Mouse (Mus musculus): ENCODE measurements around the gene Mybbp1a. TPM values are rescaled to one million over a fixed set of nuclear protein-coding genes. Genes with fewer than 3 reads are reported as not detected.
"Not testable (repeated sequence)": the region's sequence is repeated elsewhere in the genome, so short reads cannot be mapped to it uniquely, and the experiment has no call there.

Gene Mybbp1a
- polyA plus RNA-seq, 1 experiment: 71.3 TPM

GRCm38 (mm10) chr11:72423686-72424085 lies 17.5 kb upstream of the Mybbp1a start:
- TF ChIP-seq GATA1 (IDR thresholded peaks at IDR 0.05; ENCODE audit: borderline replicate concordance, low read length): no peak
- TF ChIP-seq FLI1 (IDR thresholded peaks at IDR 0.05; ENCODE audit: low read length): no peak
- H3K9me3 ChIP-seq: peaks cover 9% of the 10 kb centered on the region
- H3K4me3 ChIP-seq (replicated peaks): no peak overlapping the region
- peaks cover 19% of the 10 kb centered on the region for H3K27me3 ChIP-seq (replicated peaks)
- H3K36me3 ChIP-seq (replicated peaks; ENCODE audit: low read length): no peaks in the 10 kb centered on the region
- H3K4me1 ChIP-seq: peaks cover 12% of the 10 kb centered on the region

GRCm38 (mm10) chr11:72425201-72425600 lies 16.0 kb upstream of the Mybbp1a start:
- no peak for TF ChIP-seq GATA1 (IDR thresholded peaks at IDR 0.05; ENCODE audit: borderline replicate concordance, low read length)
- Histone ChIP-seq H3K36me3 (replicated peaks; ENCODE audit: low read length) (no peaks in the 10 kb centered on the region), H3K4me1 (peaks cover 19% of the 10 kb centered on the region), H3K4me3 (replicated peaks) (no peak overlapping the region), H3K27me3 (replicated peaks) (peaks cover 13% of the 10 kb centered on the region), H3K9me3 (peaks cover 9% of the 10 kb centered on the region)

GRCm38 (mm10) chr11:72426884-72427283 lies 14.3 kb upstream of the Mybbp1a start:
- Histone ChIP-seq H3K9me3 (peaks cover 9% of the 10 kb centered on the region), H3K27me3 (replicated peaks) (peaks cover 14% of the 10 kb centered on the region), H3K4me3 (replicated peaks) (no peak overlapping the region), H3K4me1 (peaks cover 15% of the 10 kb centered on the region), H3K36me3 (replicated peaks; ENCODE audit: low read length) (no peaks in the 10 kb centered on the region)
- no peak for TF ChIP-seq GATA1 (IDR thresholded peaks at IDR 0.05; ENCODE audit: borderline replicate concordance, low read length)

- H3K4me1 ChIP-seq: peaks cover 15% of the 10 kb centered on the region
- H3K4me3 ChIP-seq (replicated peaks): peak overlapping the region; percentile 80
- no peaks in the 10 kb centered on the region for H3K36me3 ChIP-seq (replicated peaks; ENCODE audit: low read length)
- H3K9me3 ChIP-seq: peaks cover 9% of the 10 kb centered on the region
- H3K27me3 ChIP-seq (replicated peaks): peaks cover 13% of the 10 kb centered on the region
- no peak for TF ChIP-seq FLI1 (IDR thresholded peaks at IDR 0.05; ENCODE audit: low read length)
- TF ChIP-seq GATA1 (IDR thresholded peaks at IDR 0.05; ENCODE audit: borderline replicate concordance, low read length): no peak
These were observed 12.5 kb upstream of the Mybbp1a start for GRCm38 (mm10) chr11:72428694-72429093.

GRCm38 (mm10) chr11:72429288-72429690 lies 11.9 kb upstream of the Mybbp1a start:
- no peak for TF ChIP-seq GATA1 (IDR thresholded peaks at IDR 0.05; ENCODE audit: borderline replicate concordance, low read length)
- no peak for TF ChIP-seq FLI1 (IDR thresholded peaks at IDR 0.05; ENCODE audit: low read length)
- Histone ChIP-seq H3K9me3 (peaks cover 4% of the 10 kb centered on the region), H3K36me3 (replicated peaks; ENCODE audit: low read length) (no peaks in the 10 kb centered on the region), H3K4me1 (peaks cover 15% of the 10 kb centered on the region), H3K27me3 (replicated peaks) (peaks cover 8% of the 10 kb centered on the region), H3K4me3 (replicated peaks) (peak overlapping the region; percentile 90)

GRCm38 (mm10) chr11:72430311-72431068 lies 10.7 kb upstream of the Mybbp1a start:
- H3K4me3 ChIP-seq (replicated peaks); H3K9me3 ChIP-seq; H3K27me3 ChIP-seq (replicated peaks); H3K36me3 ChIP-seq (replicated peaks; ENCODE audit: low read length): not testable (repeated sequence)
- peaks cover 17% of the 10 kb centered on the region for H3K4me1 ChIP-seq

GRCm38 (mm10) chr11:72434963-72435693 lies 6.0 kb upstream of the Mybbp1a start, which contains the start of gene Ggt6:
Gene Ggt6, plus strand, starts transcription at chr11:72435526.
- no peak for TF ChIP-seq GATA1 (IDR thresholded peaks at IDR 0.05; ENCODE audit: borderline replicate concordance, low read length)
- TF ChIP-seq FLI1 (IDR thresholded peaks at IDR 0.05; ENCODE audit: low read length): no peak
- Histone ChIP-seq H3K36me3 (replicated peaks; ENCODE audit: low read length) (no peaks in the 10 kb centered on the region), H3K9me3 (no peaks in the 10 kb centered on the region), H3K4me3 (replicated peaks) (no peak within 1 kb of the TSS), H3K4me1 (peaks cover 23% of the 10 kb centered on the region), H3K27me3 (replicated peaks) (peaks cover 20% of the 10 kb centered on the region)

- TF ChIP-seq GATA1 (IDR thresholded peaks at IDR 0.05; ENCODE audit: borderline replicate concordance, low read length) (no peak), FLI1 (IDR thresholded peaks at IDR 0.05; ENCODE audit: low read length) (no peak)
- H3K4me1 ChIP-seq: peaks cover 23% of the 10 kb centered on the region
- peaks cover 20% of the 10 kb centered on the region for H3K27me3 ChIP-seq (replicated peaks)
These were observed 5.5 kb upstream of the Mybbp1a start for GRCm38 (mm10) chr11:72435694-72436045.

GRCm38 (mm10) chr11:72436271-72436670 lies 4.9 kb upstream of the Mybbp1a start:
- Histone ChIP-seq H3K36me3 (replicated peaks; ENCODE audit: low read length) (no peaks in the 10 kb centered on the region), H3K27me3 (replicated peaks) (peaks cover 20% of the 10 kb centered on the region), H3K4me3 (replicated peaks) (no peak overlapping the region), H3K4me1 (peaks cover 23% of the 10 kb centered on the region), H3K9me3 (no peaks in the 10 kb centered on the region)
- TF ChIP-seq FLI1 (IDR thresholded peaks at IDR 0.05; ENCODE audit: low read length) (no peak), GATA1 (IDR thresholded peaks at IDR 0.05; ENCODE audit: borderline replicate concordance, low read length) (no peak)

More at GRCm38 (mm10) chr11:72435694-72436045, 5.5 kb upstream of the Mybbp1a start:
- no peaks in the 10 kb centered on the region for H3K9me3 ChIP-seq
- no peaks in the 10 kb centered on the region for H3K36me3 ChIP-seq (replicated peaks; ENCODE audit: low read length)
- H3K4me3 ChIP-seq (replicated peaks): no peak overlapping the region

Measured in megakaryocyte, embryonic 14.5 days (primary cell).